Mouse (Mus musculus): ENCODE measurements around the gene Elmo1.

DNA sequence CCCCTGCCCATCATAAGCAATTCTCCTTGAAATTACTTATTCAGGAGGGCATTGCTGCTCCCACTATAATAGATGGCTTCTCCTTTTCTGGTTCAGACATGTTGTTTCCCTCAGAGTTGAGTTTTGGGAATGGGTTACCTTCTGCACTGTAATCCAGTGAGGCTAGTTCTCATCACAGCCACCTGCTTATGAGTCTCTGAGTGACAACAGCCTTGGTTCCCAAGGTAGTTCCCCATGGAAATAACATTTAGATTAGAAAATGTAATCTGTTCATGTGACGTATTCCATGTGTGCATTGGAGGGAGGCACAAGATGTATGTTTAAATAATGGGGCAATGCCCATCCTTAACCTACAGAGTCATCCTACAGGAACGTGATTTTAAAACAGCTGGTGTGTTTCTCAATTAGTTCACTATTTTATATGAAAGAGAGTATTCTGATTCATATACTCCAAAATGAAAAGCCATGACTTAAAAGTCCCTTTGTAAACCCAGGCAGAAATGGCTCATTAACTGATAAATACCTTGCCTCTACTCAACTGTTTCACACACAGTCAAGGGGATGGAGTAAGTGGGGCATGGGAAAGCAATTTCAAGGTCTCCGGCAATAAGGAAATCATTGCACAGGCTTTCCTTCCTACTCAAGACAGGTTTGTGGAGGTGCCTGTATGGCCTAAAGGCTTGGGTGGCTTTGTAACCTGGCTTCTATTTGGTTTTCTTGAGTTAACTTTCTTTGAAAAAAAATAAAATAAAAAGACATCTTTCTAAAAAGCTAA, 302.6 kb downstream of the Elmo1 start:
- TF ChIP-seq CTCF (IDR thresholded peaks at IDR 0.05; ENCODE audit: insufficient read depth, low read depth, low read length) (no peak), POLR2A (IDR thresholded peaks at IDR 0.05; ENCODE audit: insufficient read depth, low read depth, low read length) (no peak)

Measured in olfactory bulb, adult 2 months (tissue).